Mouse (Mus musculus) neural tube, embryonic 10.5 days (tissue): ENCODE data around the gene Gm28051.

ENCODE experiments used
- DNase-seq: peaks from one replicate; pipeline ENCODE4 v3.0.0-alpha.2; 2017; ENCODE audit warnings: low spot score; ENCODE audit errors: extremely low spot score

The Gm28051 gene

GRCm38 (mm10) chr12:102743036-102743588, 14.5 kb downstream of the Gm28051 start:
- no peak for DNase-seq

- peak; percentile 11 for DNase-seq
These were observed 15.5 kb downstream of the Gm28051 start for GRCm38 (mm10) chr12:102742056-102742455.

GRCm38 (mm10) chr12:102740285-102740684, 17.3 kb downstream of the Gm28051 start:
- DNase-seq, result no peak

DNA sequence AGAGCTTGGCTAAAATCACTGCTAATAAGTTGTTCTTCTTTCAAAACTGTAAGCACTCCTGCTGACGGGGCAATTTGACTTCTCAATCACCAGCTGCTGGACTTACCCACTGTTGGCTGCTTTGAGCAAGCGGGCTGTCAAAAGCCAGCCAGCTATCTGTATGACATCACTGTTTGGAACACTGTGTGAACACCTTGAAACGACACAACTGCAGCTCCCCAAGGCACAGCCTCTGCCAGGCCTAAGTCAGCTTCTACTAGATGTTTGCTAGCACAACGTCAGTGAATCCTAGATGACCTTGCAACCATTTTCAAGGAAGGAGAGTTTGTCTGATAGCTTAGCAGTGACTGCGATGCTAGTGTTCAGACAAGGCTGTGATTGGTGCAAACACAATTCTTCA, 18.5 kb downstream of the Gm28051 start:
- no peak for DNase-seq

GRCm38 (mm10) chr12:102733381-102733780, 24.2 kb downstream of the Gm28051 start:
- peak; percentile 72 for DNase-seq

GRCm38 (mm10) chr12:102730798-102731619, 26.6 kb downstream of the Gm28051 start:
- DNase-seq, result no peak

DNA sequence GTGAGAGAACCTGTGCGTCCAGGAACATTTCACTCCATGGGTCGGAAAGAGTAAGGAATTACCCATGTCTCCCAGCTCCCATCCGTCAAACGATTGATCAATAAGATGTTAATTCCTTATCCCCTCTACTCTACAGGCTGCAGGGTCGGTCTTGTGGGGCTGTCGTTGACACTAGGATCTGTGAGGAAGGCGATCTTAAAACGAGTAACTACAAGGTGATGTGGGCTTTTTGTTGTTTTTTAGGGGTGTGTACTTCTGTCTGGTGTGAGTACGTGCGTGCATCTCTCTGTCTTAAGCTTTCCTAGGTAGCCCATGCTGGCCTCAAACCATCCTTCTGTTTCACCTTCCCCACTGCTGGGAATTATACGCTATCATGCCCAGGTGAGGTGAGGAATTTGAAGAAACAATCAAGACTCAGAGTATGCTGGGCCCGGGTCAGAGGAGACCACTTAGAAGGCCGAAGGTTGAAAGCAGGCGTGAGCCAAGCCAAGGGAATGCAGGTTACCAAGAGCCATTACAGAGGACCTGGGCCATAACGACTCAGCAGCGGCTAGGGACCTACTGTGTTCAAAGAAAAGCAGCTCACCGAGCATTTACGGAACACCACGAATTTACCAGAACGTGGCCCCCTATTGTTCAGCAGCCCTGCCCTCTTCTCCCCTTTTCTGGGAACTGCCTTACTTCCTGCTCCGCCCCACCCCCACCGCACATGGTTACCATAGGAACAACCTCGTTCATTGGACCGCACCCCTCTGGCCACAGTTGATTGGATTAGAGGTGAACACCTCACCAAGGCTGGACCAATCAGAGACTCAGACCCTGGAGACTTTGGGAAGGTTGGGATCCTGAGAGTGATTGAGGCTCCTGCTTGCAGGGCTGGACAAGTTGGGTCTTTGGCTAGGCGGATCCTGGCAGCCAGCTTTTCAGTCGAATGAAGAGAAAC, 27.4 kb downstream of the Gm28051 start:
- DNase-seq, result peak; percentile 93

DNA sequence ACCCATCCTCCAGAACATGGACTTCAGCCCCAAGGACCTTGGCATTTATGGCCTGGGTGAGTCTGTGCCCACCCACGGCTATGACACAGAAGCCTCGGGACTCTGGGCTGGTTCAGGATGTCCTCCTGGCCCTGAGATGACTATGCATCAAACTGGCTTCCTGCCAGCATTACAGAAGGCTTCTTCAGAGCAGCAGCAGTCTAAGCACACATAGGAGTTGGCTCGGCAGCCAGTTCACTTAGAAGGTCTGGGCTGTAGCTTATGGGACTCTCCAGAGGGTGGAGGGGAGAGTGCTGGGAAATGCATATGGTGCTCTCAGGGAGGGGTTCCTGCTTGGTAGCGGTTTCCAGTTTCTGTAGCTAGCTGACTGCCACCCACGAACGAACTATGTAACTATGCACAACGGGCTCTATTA, 31.8 kb downstream of the Gm28051 start:
- DNase-seq, result no peak

DNA sequence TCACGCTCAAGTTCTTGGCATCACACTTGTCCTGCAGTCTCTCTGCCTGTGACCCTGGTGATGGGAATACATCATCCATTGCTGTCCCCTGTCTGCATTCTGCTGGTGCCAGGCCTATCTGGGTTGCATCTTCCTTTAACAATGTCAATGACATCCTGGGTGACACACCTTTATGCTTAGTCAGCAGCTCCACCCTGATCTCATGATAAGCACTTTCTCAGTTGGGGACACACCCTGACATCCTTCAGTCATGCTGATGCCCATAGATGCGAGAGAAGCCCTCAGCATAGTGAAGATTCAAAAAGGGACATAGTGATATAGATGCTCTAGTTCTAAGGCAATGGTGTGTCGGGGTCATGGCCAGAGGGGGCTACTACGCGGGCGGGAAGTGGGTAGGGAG, 32.4 kb downstream of the Gm28051 start:
- no peak for DNase-seq

- no peak for DNase-seq
These were observed 33.7 kb downstream of the Gm28051 start for GRCm38 (mm10) chr12:102723861-102724260.

GRCm38 (mm10) chr12:102722966-102723365, 34.6 kb downstream of the Gm28051 start:
- DNase-seq, result no peak

- no peak for DNase-seq
These were observed 35.1 kb downstream of the Gm28051 start for GRCm38 (mm10) chr12:102722451-102722850.

DNA sequence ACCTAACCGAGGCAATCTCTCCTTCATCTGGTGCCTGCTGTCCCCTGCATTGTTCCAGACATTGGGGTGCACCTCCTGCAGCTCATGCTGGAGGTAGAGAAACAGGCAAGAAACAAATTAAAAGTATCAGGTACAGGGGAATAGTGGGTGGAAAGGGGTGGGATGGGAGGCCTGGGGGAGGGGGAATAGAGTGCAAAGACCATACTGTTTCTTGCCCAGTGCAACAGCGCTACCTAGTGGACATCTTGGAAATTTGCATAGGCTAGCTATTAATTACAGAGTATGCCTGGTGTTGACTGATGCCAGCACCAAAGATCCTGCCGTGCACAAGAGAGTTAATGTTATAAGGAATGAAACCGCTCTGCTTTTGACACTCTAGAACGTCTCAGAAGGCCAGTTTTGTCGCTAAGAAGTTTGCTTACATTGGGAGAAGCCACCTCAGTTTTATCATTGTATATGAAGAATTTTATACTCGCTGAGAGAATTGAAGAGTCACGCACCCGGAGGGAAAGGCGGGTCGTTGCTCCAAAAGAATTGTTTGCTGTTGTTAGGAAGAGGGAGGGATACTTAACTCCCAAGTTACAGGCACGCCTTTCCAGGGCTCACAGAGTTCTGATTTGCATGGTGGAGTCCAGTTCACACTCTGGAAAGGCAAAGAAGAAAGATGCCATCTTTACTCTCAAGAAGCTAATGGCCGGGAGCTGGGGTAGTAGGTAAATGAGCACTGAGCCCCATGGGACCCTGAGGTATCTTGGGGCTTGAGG, 37.8 kb downstream of the Gm28051 start:
- DNase-seq, result peak; percentile 51

- no peak for DNase-seq
These were observed 42.7 kb downstream of the Gm28051 start for GRCm38 (mm10) chr12:102714654-102715395.

GRCm38 (mm10) chr12:102714116-102714515, 43.4 kb downstream of the Gm28051 start:
- DNase-seq, result no peak

DNA sequence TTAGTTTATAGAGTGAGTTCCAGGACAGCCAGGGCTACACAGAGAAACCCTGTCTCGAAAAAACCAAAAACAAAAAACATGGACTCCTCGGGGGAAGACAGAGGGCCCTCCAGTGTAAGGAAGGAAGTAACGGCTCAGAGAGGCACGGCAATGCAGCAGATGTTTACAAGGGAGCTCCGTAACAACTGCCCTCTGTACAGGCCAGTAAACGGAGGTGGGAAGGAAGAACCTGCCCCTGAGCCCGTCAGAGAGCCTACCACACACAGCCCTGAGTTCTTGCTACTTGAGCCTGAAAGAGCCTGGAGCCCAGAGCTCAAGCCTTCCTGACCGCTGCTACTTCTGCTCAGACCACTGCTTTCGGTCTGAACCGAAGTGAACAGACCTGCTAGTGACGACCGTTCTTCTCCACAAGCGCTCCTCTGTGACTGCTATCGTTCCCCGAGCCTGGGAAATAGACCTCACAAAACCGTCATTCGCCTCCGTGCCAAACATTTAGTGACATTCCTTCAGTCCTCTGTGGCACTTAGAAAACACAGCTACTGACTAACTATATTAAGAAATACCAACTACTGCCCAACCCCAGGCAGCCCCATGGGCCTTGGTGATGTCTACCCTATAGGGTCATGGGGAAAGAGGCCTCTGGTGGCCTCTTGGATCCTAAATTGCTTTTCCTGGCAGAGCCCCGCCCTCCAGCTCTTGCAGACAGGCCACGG, 44.3 kb downstream of the Gm28051 start:
- no peak for DNase-seq

- DNase-seq, result no peak
These were observed 46.7 kb downstream of the Gm28051 start for GRCm38 (mm10) chr12:102710851-102711375.

GRCm38 (mm10) chr12:102709896-102710295, 47.7 kb downstream of the Gm28051 start:
- no peak for DNase-seq

GRCm38 (mm10) chr12:102708220-102708619, 49.3 kb downstream of the Gm28051 start:
- no peak for DNase-seq
